Mouse (Mus musculus) midbrain, embryonic 15.5 days (tissue): ENCODE results near the gene Rhbdd2. TPM values are rescaled to one million over a fixed set of nuclear protein-coding genes. Genes with fewer than 3 reads are reported as not detected.

Experiments used
- ATAC-seq: fragments of 200-750 bp; cut with Nextera tagmentation; replicated peaks from 2 replicates; pipeline ENCODE4 v1.8.0; 2017; ENCODE audit warnings: moderate TSS enrichment
- H3K27ac ChIP-seq: fragments of 300-500 bp; sonication (generic); 2 replicates; pipeline ENCODE4 v1.5.1; 2015; ENCODE audit warnings: mild to moderate bottlenecking, inconsistent platforms
- H3K27me3 ChIP-seq: fragments of 300-500 bp; sonication (generic); replicated peaks from 2 replicates; pipeline ENCODE4 v1.6.1; 2015; ENCODE audit warnings: inconsistent platforms
- H3K36me3 ChIP-seq: fragments of 300-500 bp; sonication (generic); replicated peaks from 2 replicates; pipeline ENCODE4 v1.6.1; 2015; ENCODE audit warnings: inconsistent platforms
- H3K4me1 ChIP-seq: fragments of 300-500 bp; sonication (generic); 2 replicates; pipeline ENCODE4 v1.6.1; 2015; ENCODE audit warnings: inconsistent platforms
- H3K4me2 ChIP-seq: fragments of 300-500 bp; sonication (generic); 2 replicates; pipeline ENCODE4 v1.6.1; 2015; ENCODE audit warnings: inconsistent platforms, mild to moderate bottlenecking, moderate library complexity
- H3K4me3 ChIP-seq: fragments of 300-500 bp; sonication (generic); 2 replicates; pipeline ENCODE4 v1.5.1; 2015; ENCODE audit warnings: mild to moderate bottlenecking, inconsistent platforms
- H3K9ac ChIP-seq: fragments of 300-500 bp; sonication (generic); 2 replicates; pipeline ENCODE4 v1.6.1; 2015; ENCODE audit warnings: mild to moderate bottlenecking, inconsistent platforms
- H3K9me3 ChIP-seq: fragments of 300-500 bp; sonication (generic); 2 replicates; pipeline ENCODE4 v1.6.1; 2016; ENCODE audit warnings: inconsistent platforms
- WGBS: fragments of 180-500 bp; shearing (Covaris S2); methylation state at CpG from one replicate; pipeline ENCODE4 v1.1.7; 2015; ENCODE audit warnings: mixed read lengths; 5-methylcytosine and 5-hydroxymethylcytosine counted together
- polyA plus RNA-seq: library from polyadenylated mRNA; unstranded; fragments of >200 nt; fragmentation: Nextera tagmentation; extraction: Ambion mirVana; gene quantifications from 2 replicates; pipeline ENCODE4 v1.2.1, GENCODE M21; 2015

Gene Rhbdd2
- polyA plus RNA-seq, 1 experiment from 2014 or later, result 89.9 TPM

DNA sequence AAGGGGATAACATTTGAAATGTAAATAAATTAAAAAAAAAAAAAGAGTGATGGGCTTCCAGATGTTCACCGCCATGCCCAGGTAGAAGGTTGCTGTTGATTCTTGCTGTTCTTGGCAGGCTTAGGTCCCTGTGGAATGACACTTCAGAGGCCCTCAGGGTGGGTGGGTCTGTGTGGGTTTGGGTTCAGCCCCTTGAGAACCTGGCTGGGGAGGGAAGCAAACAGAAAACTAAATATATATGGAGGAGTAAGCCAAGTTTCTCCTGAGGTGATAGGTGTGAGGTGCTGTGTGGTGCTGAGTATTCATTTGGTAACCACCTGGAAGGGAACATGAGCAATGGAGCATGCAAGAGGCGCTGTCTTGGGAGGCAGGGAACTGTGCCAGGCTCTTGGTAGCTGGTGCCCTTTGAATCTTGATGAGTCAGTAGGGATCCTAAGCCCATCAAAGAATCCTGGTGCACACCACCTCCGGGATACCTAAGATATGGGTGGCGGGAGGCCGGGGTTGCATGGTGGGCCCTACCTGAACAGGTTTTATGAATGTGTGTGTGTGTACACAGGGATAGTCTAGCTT is 60.9 kb downstream of the Rhbdd2 start:
- H3K9me3 ChIP-seq, result no peaks in the 10 kb centered on the region
- no peaks in the 10 kb centered on the region for H3K27me3 ChIP-seq
- no peak overlapping the region for H3K27ac ChIP-seq
- no peak overlapping the region for H3K4me3 ChIP-seq
- H3K9ac ChIP-seq, result no peak overlapping the region
- peaks cover 21% of the 10 kb centered on the region for H3K4me1 ChIP-seq
- 0 out of 2 replicates have a peak, but pooled peaks cover 3% of the 10 kb centered on the region for H3K36me3 ChIP-seq
- over 99% methylated on average over 5 of the region's 5 CpGs for WGBS
- no peak overlapping the region for H3K4me2 ChIP-seq
- ATAC-seq, result no peak

DNA sequence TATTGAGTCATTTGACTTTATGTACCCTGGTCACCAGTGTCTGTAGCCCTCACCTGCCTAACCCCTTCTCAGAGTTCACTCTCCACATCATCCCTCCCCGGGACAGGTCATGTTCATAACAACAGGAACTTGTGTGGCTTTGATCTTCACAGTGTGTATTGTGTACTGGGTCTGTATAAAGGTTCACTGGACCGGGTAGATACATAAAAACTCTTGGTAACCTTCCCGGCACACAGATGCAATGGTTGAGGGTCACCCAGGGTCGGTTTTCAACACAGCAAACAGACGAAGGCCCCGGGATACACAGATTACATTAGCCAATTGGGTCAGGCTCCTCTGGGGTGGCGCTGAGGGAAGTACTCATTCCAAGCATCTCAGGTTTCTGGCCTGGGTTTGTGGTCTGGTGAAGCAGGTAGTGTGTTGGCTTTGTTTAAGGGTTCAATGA is 62.9 kb downstream of the Rhbdd2 start:
- H3K4me1 ChIP-seq, result peaks cover 13% of the 10 kb centered on the region
- H3K4me3 ChIP-seq, result no peak overlapping the region
- 0 out of 2 replicates have a peak, but pooled peaks cover 5% of the 10 kb centered on the region for H3K36me3 ChIP-seq
- 72% methylated on average over 7 of the region's 7 CpGs for WGBS
- no peak overlapping the region for H3K9ac ChIP-seq
- no peak overlapping the region for H3K27ac ChIP-seq
- H3K4me2 ChIP-seq, result no peak overlapping the region
- no peaks in the 10 kb centered on the region for H3K27me3 ChIP-seq
- no peak for ATAC-seq
- no peaks in the 10 kb centered on the region for H3K9me3 ChIP-seq

Other genes starting within 250 kb of the Rhbdd2 start
- gene Pom121, start 238.1 kb upstream of the Rhbdd2 start, polyA plus RNA-seq, result 11.4 and 11.8 TPM in 2 replicates
- gene Hip1, start 87.5 kb upstream of the Rhbdd2 start, polyA plus RNA-seq, result 37.6 and 38.2 TPM in 2 replicates
- not detected in 2 replicates for gene Ccl26, start 69.0 kb upstream of the Rhbdd2 start, polyA plus RNA-seq
- 1.2 and 2.8 TPM in 2 replicates for gene Ccl24, start 59.6 kb upstream of the Rhbdd2 start, polyA plus RNA-seq
- gene Por, start 37.4 kb downstream of the Rhbdd2 start, polyA plus RNA-seq, result 117 and 126 TPM in 2 replicates
- gene Tmem120a, start 111.8 kb downstream of the Rhbdd2 start, polyA plus RNA-seq, result 82.4 and 85.5 TPM in 2 replicates
- 0.50 TPM in 1 of 2 replicates, not detected in the other for gene Styxl1, start 145.8 kb downstream of the Rhbdd2 start, polyA plus RNA-seq
- gene Mdh2, start 145.9 kb downstream of the Rhbdd2 start, polyA plus RNA-seq, result 581 and 587 TPM in 2 replicates
- 98.9 and 111 TPM in 2 replicates for gene Srrm3, start 174.3 kb downstream of the Rhbdd2 start, polyA plus RNA-seq